Mouse (Mus musculus) telencephalon, adult 2 months (tissue): Measurements from ENCODE around the gene Olfr646.

Experiments used
- DNase-seq: peaks from one replicate; pipeline ENCODE4 v3.0.0-alpha.2; 2011; ENCODE audit warnings: low read depth, low spot score

Gene Olfr646

GRCm38 (mm10) chr7:104104757-104104972 lies at the start of gene Olfr646:
Gene Olfr646, plus strand, starts transcription at chr7:104104873.
- no peak for DNase-seq

- DNase-seq = no peak
These were observed 45.5 kb upstream of the Olfr646 start for GRCm38 (mm10) chr7:104059215-104059614.

DNA sequence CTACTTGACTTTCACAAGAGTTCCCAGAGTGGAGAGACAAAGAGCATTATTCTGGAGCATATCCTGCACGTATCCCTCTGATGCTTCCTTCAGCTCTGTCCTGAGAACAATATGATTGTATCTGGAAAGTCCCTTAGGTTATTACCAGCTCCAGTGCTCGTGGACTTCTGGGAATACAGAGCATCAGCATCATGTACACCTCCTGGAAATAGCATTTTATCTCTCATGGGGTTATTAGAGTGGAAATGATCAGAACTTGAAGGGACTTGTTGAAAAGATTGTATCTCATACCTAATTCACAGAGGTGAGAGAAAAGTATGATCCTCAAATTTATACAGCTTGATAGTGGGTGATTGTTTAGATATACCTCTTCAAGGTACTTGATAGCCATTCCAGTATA lies 43.3 kb upstream of the Olfr646 start, which contains the start of gene 4930516K23Rik:
TSS of gene 4930516K23Rik (minus strand) at position 101 of the 400 bp plus-strand sequence.
- DNase-seq = no peak

DNA sequence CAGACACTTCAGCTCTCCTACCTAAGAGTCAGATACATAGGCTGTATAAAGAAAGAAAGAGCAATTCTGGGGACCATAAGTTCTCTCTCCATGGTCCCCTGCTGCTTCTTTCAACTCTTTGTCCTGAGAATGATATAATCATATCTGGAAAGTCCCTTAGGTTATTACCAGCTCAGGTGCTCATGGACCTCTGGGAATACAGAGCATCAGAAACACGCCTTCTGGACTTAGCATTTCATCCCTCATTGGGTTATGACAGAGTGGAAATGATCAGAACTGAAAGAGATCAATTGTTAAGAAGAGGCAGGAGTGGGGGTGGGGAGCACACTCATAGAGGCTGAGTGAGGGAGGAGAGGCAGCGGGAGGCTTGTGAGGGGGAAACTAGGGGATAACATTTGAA lies 32.9 kb upstream of the Olfr646 start, which contains the start of gene Olfr644:
TSS of gene Olfr644 (minus strand) at position 101 of the 400 bp plus-strand sequence.
- no peak for DNase-seq

- DNase-seq = no peak
These were observed 19.3 kb upstream of the Olfr646 start, which contains the start of gene Olfr645 for GRCm38 (mm10) chr7:104085365-104085764. Gene Olfr645, minus strand, starts transcription at chr7:104085465.

- DNase-seq = no peak
These were observed 538 bp upstream of the Olfr646 start for GRCm38 (mm10) chr7:104103913-104104756.

DNA sequence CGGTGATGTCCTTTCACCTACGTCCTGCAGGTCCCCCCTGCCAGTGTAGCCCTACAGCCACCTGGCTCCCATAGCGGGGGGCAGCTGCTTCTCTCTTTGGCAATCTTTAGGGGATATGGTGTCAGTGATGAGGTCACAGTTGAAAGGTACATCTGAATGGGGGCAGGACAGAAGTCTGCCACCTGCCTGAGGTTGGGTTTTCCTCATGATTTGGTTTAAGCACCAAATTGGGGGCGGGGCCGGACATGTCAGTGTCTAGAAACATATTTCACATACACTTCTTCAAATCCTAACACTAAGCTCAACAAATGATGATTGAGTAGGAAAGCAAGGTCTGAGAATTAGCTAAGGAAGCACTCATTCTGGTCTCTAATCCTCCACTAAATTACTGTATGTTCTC lies 25.1 kb downstream of the Olfr646 start, which contains the start of gene Ubqln5:
TSS of gene Ubqln5 (minus strand) at position 101 of the 400 bp plus-strand sequence.
- no peak for DNase-seq

- DNase-seq = no peak
These were observed 32.6 kb downstream of the Olfr646 start, which contains the start of gene Olfr643 for GRCm38 (mm10) chr7:104137305-104137704. Gene Olfr643, minus strand, starts transcription at chr7:104137405.

DNA sequence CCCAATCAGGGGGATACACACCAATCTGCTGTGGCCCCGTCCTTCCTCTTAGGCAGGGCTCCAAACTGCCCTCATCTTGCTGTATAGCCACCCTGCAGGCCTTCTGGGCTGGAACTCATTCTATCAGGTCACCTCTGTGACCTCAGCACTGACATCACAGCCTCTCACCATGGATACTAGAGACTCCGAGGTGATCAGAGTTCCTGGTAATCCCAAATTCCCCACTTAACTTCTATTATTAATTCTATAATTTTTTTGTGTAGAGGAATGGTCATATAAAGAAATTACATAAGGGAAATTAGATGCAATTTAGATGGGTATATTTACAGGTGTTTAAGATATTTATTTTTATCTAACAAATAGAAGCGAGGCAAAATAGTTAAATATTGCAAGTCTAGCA lies 38.5 kb downstream of the Olfr646 start, which contains the start of gene Ubqln3:
TSS of gene Ubqln3 (minus strand) at position 101 of the 400 bp plus-strand sequence.
- no peak for DNase-seq

- DNase-seq = no peak
These were observed 45.8 kb downstream of the Olfr646 start, which contains the start of gene Ubqlnl for GRCm38 (mm10) chr7:104150456-104150855. Gene Ubqlnl, minus strand, starts transcription at chr7:104150556.
